Mouse (Mus musculus) left cerebral cortex, postnatal 36 days (tissue): ENCODE data around the gene Lrrc23. TPM values are rescaled to one million over a fixed set of nuclear protein-coding genes. Genes with fewer than 3 reads are reported as not detected.

Source experiments
- DNase-seq, 2 experiments: peaks; one replicate each; pipeline ENCODE4 v3.0.0; 2021 to 2022; ENCODE audit warnings: low spot score in 2 of 2, mixed read lengths in 1 of 2
- intact Hi-C: fragments of 180-260 bp; cut with DNase I; formaldehyde crosslinking; loops from one replicate; pipeline ENCODE4 v1.15.1; 2025
- total RNA-seq, 2 experiments: library from RNA; stranded (reverse); gene quantifications; 2 replicates each; pipeline ENCODE4 v1.2.3; 2021

Gene Lrrc23
- total RNA-seq, 2 experiments from 2014 or later, result 1.7 to 1.8 TPM

DNA sequence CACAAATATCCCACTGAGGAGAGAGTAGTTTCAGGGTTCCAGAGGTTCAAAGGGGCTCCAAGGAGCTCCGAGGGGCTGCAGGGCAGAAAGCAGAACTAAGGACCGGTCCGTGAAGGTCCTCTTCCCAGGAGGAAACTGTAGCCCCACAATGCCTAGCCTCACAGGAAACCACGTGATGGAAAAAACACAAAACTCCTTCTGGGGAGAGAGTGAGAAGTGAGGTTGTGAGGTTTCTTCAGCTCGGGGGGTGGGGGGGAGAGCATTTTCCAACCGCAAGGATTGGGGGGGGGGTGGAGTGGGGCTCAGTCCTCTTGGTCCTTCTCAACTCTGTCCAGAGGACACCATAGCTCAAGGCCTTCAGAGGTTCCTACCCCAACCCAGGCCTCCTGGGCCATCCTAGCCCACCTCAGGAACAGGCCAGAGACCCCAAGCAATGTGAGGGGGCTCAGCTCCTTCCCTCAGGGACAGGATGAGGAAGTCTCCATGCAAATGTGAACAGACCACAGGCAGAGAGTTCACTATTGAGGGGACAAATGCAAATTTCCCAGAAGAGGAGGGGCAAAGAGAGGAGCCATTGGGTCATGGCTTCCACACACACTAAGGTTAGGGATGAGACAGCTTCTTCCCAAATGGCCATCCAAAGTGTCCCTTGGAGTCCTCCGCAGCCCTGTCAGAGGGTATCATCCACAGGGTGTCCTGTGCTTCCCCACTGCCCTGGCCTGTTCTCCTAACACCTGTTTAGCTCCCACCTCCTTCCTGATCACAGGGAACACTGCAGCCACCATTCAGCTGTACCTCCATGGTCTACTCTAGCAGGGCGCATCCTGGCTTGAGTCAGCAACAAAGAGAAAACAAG, 49.4 kb downstream of the Lrrc23 start:
- intact Hi-C loops, result no loop called here
- DNase-seq, result no peak

DNA sequence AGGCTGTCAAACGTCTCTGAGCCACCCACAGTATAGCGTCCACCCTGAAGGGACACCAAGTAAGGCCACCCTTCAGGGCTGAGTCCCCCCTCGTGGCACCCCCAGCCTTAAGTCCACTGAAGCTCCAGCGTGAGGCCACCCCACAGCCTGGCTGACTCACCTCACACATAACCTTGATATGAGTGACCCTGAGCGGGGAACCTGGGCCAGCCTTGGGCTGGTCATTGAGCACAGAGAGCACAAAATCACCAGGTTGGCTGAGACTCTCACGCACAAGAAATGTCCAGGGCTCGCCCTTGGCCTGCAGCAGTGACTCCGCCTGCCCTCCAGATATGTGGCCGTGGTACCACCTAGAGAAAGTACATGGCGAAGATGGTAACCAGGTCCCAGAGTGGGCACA, 50.9 kb downstream of the Lrrc23 start:
- intact Hi-C loops, result no loop called here
- DNase-seq, result no peak

DNA sequence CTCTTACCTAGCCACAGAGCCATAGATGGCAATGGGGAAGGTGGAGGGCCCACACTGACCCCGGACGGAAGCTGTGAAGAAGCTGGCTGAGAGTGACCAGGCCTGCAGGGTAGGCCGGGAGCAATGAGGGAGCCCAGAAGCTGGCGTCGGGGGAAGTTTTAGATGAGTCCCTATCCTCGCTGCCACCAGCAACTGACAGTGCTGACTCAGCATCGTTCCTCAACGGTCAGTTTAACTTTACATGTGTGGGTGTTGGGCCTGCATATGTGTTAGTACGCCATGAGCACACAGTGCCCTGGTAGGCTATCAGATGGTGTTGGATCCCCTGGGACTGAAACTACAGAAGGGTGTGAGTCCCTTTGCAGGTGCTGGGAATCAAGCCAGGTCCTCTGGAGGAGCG, 55.1 kb downstream of the Lrrc23 start:
- DNase-seq, result no peak
- intact Hi-C loops, result no loop called here

DNA sequence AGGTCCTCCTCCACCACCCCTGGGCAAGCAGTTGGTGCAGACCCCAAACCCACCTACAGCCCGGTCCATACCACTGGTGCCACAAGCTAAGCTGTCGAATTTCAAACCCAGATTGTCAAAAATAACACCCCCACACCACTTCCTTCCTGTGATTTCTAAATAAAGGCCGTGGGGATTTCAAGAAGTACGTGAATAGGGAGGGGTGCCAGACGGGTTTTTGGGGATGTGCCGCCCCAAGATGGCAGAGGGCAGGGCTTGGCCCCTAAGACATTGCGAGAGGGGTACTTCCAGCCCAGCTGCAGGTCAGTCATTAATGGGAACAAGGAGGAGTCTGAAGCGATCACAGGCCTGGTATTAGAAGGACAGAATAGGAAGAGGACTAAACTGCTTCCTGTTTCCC, 56.0 kb downstream of the Lrrc23 start:
- intact Hi-C loops, result no loop called here

DNA sequence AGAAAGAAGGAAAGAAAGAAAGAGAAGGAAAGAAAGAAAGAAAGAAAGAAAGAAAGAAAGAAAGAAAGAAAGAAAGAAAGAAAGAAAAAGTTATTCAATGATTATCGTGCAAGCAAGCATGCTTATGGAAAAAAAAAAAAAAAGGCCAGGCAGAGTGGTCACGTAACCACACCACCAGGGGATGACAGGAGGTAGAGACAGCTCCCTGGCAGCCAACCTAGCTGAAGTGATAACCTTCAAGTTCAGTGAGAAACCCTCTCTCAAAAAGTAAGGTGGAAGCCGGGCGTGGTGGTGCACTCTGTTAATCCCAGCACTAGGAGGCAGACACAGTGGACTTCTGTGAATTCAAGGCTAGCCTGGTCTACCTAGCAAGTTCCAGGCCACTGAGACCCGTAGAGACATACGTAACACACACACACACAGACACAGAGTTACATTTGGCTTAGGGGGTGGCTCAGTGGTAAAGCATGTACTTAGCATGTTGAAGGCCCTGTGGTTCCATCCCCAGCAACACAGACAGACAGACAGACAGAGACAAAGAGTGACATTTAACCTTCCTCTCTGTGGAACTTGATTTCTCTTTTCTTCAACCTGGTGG, 56.6 kb downstream of the Lrrc23 start:
- intact Hi-C loops, result no loop called here
- no peak for DNase-seq

More for the DNA sequence above, 56.0 kb downstream of the Lrrc23 start:
- DNase-seq, result no peak

DNA sequence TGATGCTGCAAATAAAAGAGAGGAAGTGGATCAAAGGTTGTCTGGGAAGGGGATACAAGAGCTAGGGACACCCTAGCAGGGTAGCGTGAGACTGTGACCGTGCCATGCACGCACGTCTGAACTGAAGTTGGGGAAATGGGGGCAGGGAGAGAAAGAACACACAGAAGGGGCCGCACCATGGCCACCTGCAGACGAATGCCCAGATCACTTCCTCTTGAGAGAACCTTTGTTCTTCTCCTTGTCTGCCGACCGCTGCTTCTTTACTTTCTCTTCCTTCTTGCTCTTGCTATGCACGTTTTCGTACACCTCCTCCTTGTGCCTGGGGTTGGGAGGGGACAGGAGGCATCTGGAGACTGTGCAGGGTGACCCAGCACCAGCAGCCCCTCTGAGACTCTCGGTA, 58.6 kb downstream of the Lrrc23 start:
- intact Hi-C loops, result no loop called here
- DNase-seq, result no peak

Other genes starting within 250 kb of the Lrrc23 start
- gene C1s1, start 237.4 kb downstream of the Lrrc23 start, total RNA-seq, result 1 to 10 TPM; 1.2 to 2.5 TPM
- under 1 TPM; 0.15 to 0.23 TPM for gene C1rb, start 209.4 kb downstream of the Lrrc23 start, total RNA-seq
- under 1 TPM in 1 of 2 experiments, not detected in 1; 0.32 TPM for gene C1s2, start 143.6 kb downstream of the Lrrc23 start, total RNA-seq
- gene Lpcat3, start 116.7 kb downstream of the Lrrc23 start, total RNA-seq, result 10 to 100 TPM; 20.9 to 23.0 TPM
- gene Emg1, start 67.5 kb downstream of the Lrrc23 start, total RNA-seq, result 10 to 100 TPM; 41.8 to 45.9 TPM
- gene Phb2, start 67.4 kb downstream of the Lrrc23 start, total RNA-seq, result 100 to 1,000 TPM; 113 to 127 TPM
- gene Ptpn6, start 41.0 kb downstream of the Lrrc23 start, total RNA-seq, result 1 to 10 TPM; 3.7 to 6.6 TPM
- gene Grcc10, start 38.4 kb downstream of the Lrrc23 start, total RNA-seq, result 100 to 1,000 TPM; 285 to 313 TPM
- gene Gm45234, start 23.7 kb downstream of the Lrrc23 start, total RNA-seq, result not detected
- 100 to 1,000 TPM; 162 to 175 TPM for gene Atn1, start 23.2 kb downstream of the Lrrc23 start, total RNA-seq
- 1,000 to 10,000 TPM; 1,042 to 1,110 TPM for gene Eno2, start 10.1 kb downstream of the Lrrc23 start, total RNA-seq
- 1 to 10 TPM; 4.9 TPM for gene Spsb2, start 28.9 kb upstream of the Lrrc23 start, total RNA-seq
- 100 to 1,000 TPM; 736 to 850 TPM for gene Tpi1, start 34.6 kb upstream of the Lrrc23 start, total RNA-seq
- gene Usp5, start 49.8 kb upstream of the Lrrc23 start, total RNA-seq, result 100 to 1,000 TPM; 191 to 199 TPM
- 1 to 10 TPM; 1.5 to 1.8 TPM for gene Cdca3, start 49.8 kb upstream of the Lrrc23 start, total RNA-seq
- gene Gnb3, start 60.5 kb upstream of the Lrrc23 start, total RNA-seq, result under 1 TPM in 1 of 2 experiments, not detected in 1; 0.30 TPM
- 10 to 100 TPM; 12.6 to 37.2 TPM for gene P3h3, start 78.0 kb upstream of the Lrrc23 start, total RNA-seq
- gene Gpr162, start 84.3 kb upstream of the Lrrc23 start, total RNA-seq, result 100 to 1,000 TPM; 218 to 235 TPM
- 1 to 10 TPM; 5.4 to 5.8 TPM for gene Cd4, start 108.5 kb upstream of the Lrrc23 start, total RNA-seq
- 1 to 10 TPM; 2.7 to 3.1 TPM for gene Lag3, start 132.0 kb upstream of the Lrrc23 start, total RNA-seq
- 1,000 to 10,000 TPM in 1 of 2 experiments, 100 to 1,000 TPM in 1; 913 to 1,047 TPM for gene Ptms, start 140.4 kb upstream of the Lrrc23 start, total RNA-seq
- gene Mlf2, start 151.7 kb upstream of the Lrrc23 start, total RNA-seq, result 100 to 1,000 TPM; 606 to 697 TPM
- 100 to 1,000 TPM; 153 to 170 TPM for gene Cops7a, start 185.8 kb upstream of the Lrrc23 start, total RNA-seq
- 100 to 1,000 TPM; 179 to 184 TPM for gene Pianp, start 217.0 kb upstream of the Lrrc23 start, total RNA-seq
- 10 to 100 TPM; 33.3 to 52.7 TPM for gene Zfp384, start 229.4 kb upstream of the Lrrc23 start, total RNA-seq